Mouse (Mus musculus): ENCODE results near the gene Ncln. TPM values are rescaled to one million over a fixed set of nuclear protein-coding genes. Genes with fewer than 3 reads are reported as not detected.
A peak's percentile ranks its signal among the peaks of the same experiment; 100 is the strongest.

Ncln gene
- polyA plus RNA-seq, 1 experiment from 2014 or later = 31.9 TPM

DNA sequence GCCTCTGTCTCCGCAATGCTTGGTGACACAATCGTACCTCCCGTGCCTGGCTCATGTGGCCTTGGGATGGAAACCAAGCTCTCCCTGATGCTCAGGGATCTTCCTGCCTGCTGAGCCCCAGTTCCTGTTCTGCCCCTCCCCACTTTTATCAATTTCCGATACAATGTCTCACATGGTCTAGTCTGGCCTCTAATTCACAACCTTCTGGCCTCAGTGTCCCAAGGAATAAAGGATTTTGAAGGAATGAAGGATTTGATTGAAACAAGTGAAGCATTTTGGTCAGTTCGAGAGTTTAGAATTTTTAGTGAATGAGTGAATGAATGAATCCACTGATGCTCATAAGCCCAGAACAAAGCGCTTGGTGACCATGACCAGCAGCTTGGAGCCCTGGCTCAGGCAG, 26.9 kb upstream of the Ncln start:
- no peak overlapping the region for H3K27ac ChIP-seq (replicated peaks; ENCODE audit: low read depth, low read length)
- no peaks in the 10 kb centered on the region for H3K36me3 ChIP-seq (replicated peaks; ENCODE audit: control insufficient read depth, insufficient read depth, low read depth, low read length)
- WGBS = 76% methylated on average over 6 of the region's 6 CpGs
- H3K4me2 ChIP-seq (ENCODE audit: low read depth, low read length) = no peak overlapping the region
- no peak overlapping the region for H3K9ac ChIP-seq (replicated peaks; ENCODE audit: low read length)
- no peaks in the 10 kb centered on the region for H3K9me3 ChIP-seq (replicated peaks; ENCODE audit: control insufficient read depth, low read length)
- ATAC-seq (replicated peaks; ENCODE audit: insufficient number of reproducible peaks, low FRiP score, low TSS enrichment, low read depth) (no peak), DNase-seq (ENCODE audit: low spot score) (no peak)
- H3K27me3 ChIP-seq (ENCODE audit: control insufficient read depth, insufficient read depth, low read length) = no peaks in the 10 kb centered on the region
- H3K4me1 ChIP-seq (ENCODE audit: control insufficient read depth, insufficient read depth, low read length) = no peaks in the 10 kb centered on the region
- H3K4me3 ChIP-seq (ENCODE audit: low read depth, low read length) = no peak overlapping the region

DNA sequence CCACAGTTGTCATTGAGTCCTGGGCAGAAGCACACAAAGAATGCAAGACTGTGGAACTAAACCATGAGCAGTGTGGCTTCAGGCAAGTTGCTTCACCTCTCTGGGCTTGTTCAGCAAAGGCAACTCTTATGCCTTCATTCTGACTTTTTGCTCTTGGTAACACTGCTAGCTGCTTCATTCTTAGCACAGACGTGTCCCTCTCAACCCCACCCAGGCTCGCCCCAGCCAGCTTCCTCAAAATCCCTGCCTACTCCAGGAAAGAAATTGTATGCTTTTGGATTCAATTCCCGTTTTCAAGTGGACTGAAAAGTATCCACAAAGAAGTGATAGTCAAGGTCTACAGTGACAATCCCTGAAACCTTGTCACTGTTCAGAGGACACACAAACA, 23.8 kb upstream of the Ncln start:
- Histone ChIP-seq H3K27ac (replicated peaks; ENCODE audit: low read depth, low read length) (no peak overlapping the region), H3K36me3 (replicated peaks; ENCODE audit: control insufficient read depth, insufficient read depth, low read depth, low read length) (no peaks in the 10 kb centered on the region), H3K9ac (replicated peaks; ENCODE audit: low read length) (no peak overlapping the region), H3K9me3 (replicated peaks; ENCODE audit: control insufficient read depth, low read length) (no peaks in the 10 kb centered on the region), H3K4me2 (ENCODE audit: low read depth, low read length) (no peak overlapping the region), H3K27me3 (ENCODE audit: control insufficient read depth, insufficient read depth, low read length) (no peaks in the 10 kb centered on the region), H3K4me3 (ENCODE audit: low read depth, low read length) (no peak overlapping the region), H3K4me1 (ENCODE audit: control insufficient read depth, insufficient read depth, low read length) (no peaks in the 10 kb centered on the region)
- DNase-seq (ENCODE audit: low spot score) = no peak
- no peak for ATAC-seq (replicated peaks; ENCODE audit: insufficient number of reproducible peaks, low FRiP score, low TSS enrichment, low read depth)
- 76% methylated on average over 3 of the region's 3 CpGs for WGBS

DNA sequence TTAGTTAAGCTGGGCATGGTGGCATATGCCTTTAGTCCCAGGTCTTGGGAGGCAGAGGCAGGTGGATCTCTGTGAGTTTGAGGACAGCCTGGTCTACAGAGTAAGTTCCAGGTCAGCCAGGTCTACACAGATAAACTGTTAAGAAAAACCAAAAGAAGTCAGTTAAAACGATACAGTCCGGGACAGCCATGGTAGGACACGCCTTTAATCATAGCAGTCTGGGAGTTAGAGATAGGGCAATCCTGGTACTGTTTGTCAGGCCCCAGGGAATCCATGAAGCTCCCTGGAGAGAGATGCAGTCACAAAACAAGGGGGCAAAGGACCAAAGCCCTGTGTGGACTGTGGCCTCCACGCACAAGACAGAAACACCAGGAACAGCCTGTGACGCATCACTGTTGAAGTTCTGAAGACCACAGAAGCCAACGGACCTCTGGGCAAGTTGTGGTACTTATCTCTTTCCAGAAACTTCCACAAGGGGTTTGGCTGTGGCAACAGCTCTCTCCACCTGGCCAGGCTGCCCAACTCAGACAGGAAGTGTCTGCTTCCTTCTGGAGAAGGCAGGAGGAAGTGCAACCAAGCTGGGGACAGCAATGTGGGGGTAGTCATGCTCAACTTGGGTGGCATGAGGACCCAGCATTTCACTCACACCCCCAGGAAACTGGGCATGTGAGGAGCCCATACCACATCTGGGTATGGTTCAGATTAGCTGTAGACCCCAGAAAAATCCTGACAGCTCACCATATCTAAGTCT, 23.2 kb upstream of the Ncln start:
- no peak overlapping the region for H3K4me3 ChIP-seq (ENCODE audit: low read depth, low read length)
- no peaks in the 10 kb centered on the region for H3K36me3 ChIP-seq (replicated peaks; ENCODE audit: control insufficient read depth, insufficient read depth, low read depth, low read length)
- no peak overlapping the region for H3K4me2 ChIP-seq (ENCODE audit: low read depth, low read length)
- no peaks in the 10 kb centered on the region for H3K27me3 ChIP-seq (ENCODE audit: control insufficient read depth, insufficient read depth, low read length)
- H3K9ac ChIP-seq (replicated peaks; ENCODE audit: low read length) = no peak overlapping the region
- DNase-seq (ENCODE audit: low spot score) = no peak
- ATAC-seq (replicated peaks; ENCODE audit: insufficient number of reproducible peaks, low FRiP score, low TSS enrichment, low read depth) = no peak
- no peaks in the 10 kb centered on the region for H3K9me3 ChIP-seq (replicated peaks; ENCODE audit: control insufficient read depth, low read length)
- no peaks in the 10 kb centered on the region for H3K4me1 ChIP-seq (ENCODE audit: control insufficient read depth, insufficient read depth, low read length)
- no peak overlapping the region for H3K27ac ChIP-seq (replicated peaks; ENCODE audit: low read depth, low read length)
- 84% methylated on average over 6 of the region's 6 CpGs for WGBS

DNA sequence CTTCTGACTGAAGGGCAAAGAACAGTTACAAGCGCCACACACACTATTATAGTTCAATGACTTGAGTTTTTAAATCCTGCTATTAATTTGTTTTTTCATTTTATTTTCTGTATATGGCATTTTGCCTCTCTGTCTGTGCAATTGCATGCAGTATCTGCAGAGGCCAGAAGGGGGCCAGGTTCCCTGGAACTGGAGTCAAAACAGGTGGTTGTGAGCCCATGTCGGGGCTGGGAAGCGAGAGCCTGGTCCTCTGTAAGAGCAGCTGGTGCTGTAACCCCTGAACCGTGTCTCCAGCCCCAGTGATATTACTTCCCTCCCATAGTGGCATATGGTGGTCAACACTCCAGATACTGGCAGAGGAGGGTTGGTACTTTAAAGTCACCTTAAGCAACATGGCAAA, 22.4 kb upstream of the Ncln start:
- Histone ChIP-seq H3K9me3 (replicated peaks; ENCODE audit: control insufficient read depth, low read length) (no peaks in the 10 kb centered on the region; the same call in 1 of the 2 replicates), H3K27ac (replicated peaks; ENCODE audit: low read depth, low read length) (no peak overlapping the region), H3K36me3 (replicated peaks; ENCODE audit: control insufficient read depth, insufficient read depth, low read depth, low read length) (no peaks in the 10 kb centered on the region), H3K4me3 (ENCODE audit: low read depth, low read length) (no peak overlapping the region), H3K4me1 (ENCODE audit: control insufficient read depth, insufficient read depth, low read length) (no peaks in the 10 kb centered on the region), H3K9ac (replicated peaks; ENCODE audit: low read length) (no peak overlapping the region), H3K27me3 (ENCODE audit: control insufficient read depth, insufficient read depth, low read length) (no peaks in the 10 kb centered on the region), H3K4me2 (ENCODE audit: low read depth, low read length) (no peak overlapping the region)
- DNase-seq (ENCODE audit: low spot score) (peak; percentile 77), ATAC-seq (replicated peaks; ENCODE audit: insufficient number of reproducible peaks, low FRiP score, low TSS enrichment, low read depth) (0 out of 2 replicates have a peak, but pooled peaks have one; percentile 46)
- WGBS = 9% methylated on average over 4 of the region's 4 CpGs

DNA sequence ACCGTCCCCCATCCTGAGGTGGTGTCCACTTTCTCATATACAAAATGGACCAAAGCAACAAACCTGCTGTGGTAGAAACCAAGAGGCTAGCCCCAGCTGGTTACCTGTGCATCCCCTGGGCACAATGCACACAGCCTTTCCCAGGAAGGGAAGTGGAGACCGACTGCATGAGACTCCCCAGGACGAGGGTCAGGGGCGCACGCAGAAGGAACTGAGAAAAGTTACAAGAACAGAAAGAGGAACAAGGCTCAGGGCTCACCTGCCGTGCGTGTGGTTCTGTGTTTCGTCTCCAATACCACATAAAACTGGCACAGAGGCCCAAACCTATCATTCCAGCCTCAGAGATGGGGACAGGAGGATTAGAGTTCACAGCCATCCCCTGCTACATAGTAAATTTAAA, 21.0 kb upstream of the Ncln start:
- Histone ChIP-seq H3K27me3 (ENCODE audit: control insufficient read depth, insufficient read depth, low read length) (no peaks in the 10 kb centered on the region), H3K4me1 (ENCODE audit: control insufficient read depth, insufficient read depth, low read length) (no peaks in the 10 kb centered on the region), H3K4me2 (ENCODE audit: low read depth, low read length) (no peak overlapping the region), H3K9ac (replicated peaks; ENCODE audit: low read length) (no peak overlapping the region), H3K9me3 (replicated peaks; ENCODE audit: control insufficient read depth, low read length) (no peaks in the 10 kb centered on the region; the same call in 1 of the 2 replicates), H3K4me3 (ENCODE audit: low read depth, low read length) (no peak overlapping the region), H3K36me3 (replicated peaks; ENCODE audit: control insufficient read depth, insufficient read depth, low read depth, low read length) (no peaks in the 10 kb centered on the region), H3K27ac (replicated peaks; ENCODE audit: low read depth, low read length) (no peak overlapping the region)
- no peak for DNase-seq (ENCODE audit: low spot score)
- 80% methylated on average over 8 of the region's 8 CpGs for WGBS
- no peak for ATAC-seq (replicated peaks; ENCODE audit: insufficient number of reproducible peaks, low FRiP score, low TSS enrichment, low read depth)

DNA sequence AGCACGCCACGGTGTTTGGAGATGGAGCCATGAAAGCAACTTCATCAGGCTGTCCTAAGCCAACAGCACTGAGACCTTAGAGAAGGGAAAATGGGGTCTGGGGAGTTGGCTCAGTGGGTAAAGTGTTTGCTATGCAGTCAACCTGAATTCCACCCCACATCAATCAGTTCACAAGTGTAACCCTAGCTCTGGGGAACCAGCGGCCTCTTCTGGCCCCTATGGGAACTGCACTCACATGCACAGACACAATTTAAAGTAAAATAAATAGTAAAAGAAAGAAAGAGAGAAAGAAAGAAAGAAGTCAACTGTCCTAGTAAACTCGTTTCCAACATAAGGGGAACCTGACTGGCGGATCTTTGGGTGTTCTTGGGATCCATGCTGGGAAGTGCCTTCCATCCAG, 17.6 kb upstream of the Ncln start:
- H3K4me1 ChIP-seq (ENCODE audit: control insufficient read depth, insufficient read depth, low read length) = no peaks in the 10 kb centered on the region
- ATAC-seq (replicated peaks; ENCODE audit: insufficient number of reproducible peaks, low FRiP score, low TSS enrichment, low read depth) (no peak), DNase-seq (ENCODE audit: low spot score) (no peak)
- H3K4me3 ChIP-seq (ENCODE audit: low read depth, low read length) = no peak overlapping the region
- H3K27me3 ChIP-seq (ENCODE audit: control insufficient read depth, insufficient read depth, low read length) = no peaks in the 10 kb centered on the region
- no peak overlapping the region for H3K4me2 ChIP-seq (ENCODE audit: low read depth, low read length)
- no peaks in the 10 kb centered on the region; the same call in 1 of the 2 replicates for H3K9me3 ChIP-seq (replicated peaks; ENCODE audit: control insufficient read depth, low read length)
- H3K36me3 ChIP-seq (replicated peaks; ENCODE audit: control insufficient read depth, insufficient read depth, low read depth, low read length) = no peaks in the 10 kb centered on the region
- H3K9ac ChIP-seq (replicated peaks; ENCODE audit: low read length) = no peak overlapping the region
- H3K27ac ChIP-seq (replicated peaks; ENCODE audit: low read depth, low read length) = no peak overlapping the region
- WGBS = 84% methylated on average over 5 of the region's 5 CpGs

DNA sequence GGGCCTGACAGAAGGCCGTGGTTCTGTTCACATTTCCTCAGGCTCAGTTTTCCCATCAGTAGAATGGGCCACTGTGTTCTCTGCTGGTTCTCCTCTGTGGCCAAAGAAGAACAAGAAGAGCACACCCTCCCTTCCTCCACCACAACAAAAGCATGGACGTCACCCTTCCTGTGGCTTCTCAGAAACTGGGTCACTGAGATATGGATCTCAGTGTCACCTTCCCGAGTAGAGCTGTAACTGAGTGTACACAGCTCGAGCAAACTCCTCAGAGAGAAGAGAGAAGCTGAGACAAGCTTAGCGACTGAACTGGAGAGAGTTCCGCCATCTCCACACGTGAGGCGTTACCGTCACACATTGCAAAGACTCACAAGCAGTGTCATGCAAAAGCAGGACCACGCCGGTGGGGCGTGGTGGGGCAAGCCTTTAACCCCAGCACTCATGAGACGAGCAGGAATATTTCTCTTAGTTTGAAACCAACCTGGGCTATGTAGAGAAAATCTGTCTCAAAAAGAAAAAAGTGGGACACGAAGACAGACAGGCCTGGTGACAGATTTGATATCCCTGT, 14.1 kb upstream of the Ncln start:
- Histone ChIP-seq H3K9me3 (replicated peaks; ENCODE audit: control insufficient read depth, low read length) (no peaks in the 10 kb centered on the region; the same call in 1 of the 2 replicates), H3K27ac (replicated peaks; ENCODE audit: low read depth, low read length) (no peak overlapping the region), H3K4me2 (ENCODE audit: low read depth, low read length) (no peak overlapping the region), H3K27me3 (ENCODE audit: control insufficient read depth, insufficient read depth, low read length) (no peaks in the 10 kb centered on the region), H3K36me3 (replicated peaks; ENCODE audit: control insufficient read depth, insufficient read depth, low read depth, low read length) (no peaks in the 10 kb centered on the region), H3K9ac (replicated peaks; ENCODE audit: low read length) (no peak overlapping the region), H3K4me1 (ENCODE audit: control insufficient read depth, insufficient read depth, low read length) (no peaks in the 10 kb centered on the region), H3K4me3 (ENCODE audit: low read depth, low read length) (no peak overlapping the region)
- DNase-seq (ENCODE audit: low spot score) = no peak
- WGBS = 85% methylated on average over 14 of the region's 14 CpGs
- no peak for ATAC-seq (replicated peaks; ENCODE audit: insufficient number of reproducible peaks, low FRiP score, low TSS enrichment, low read depth)

DNA sequence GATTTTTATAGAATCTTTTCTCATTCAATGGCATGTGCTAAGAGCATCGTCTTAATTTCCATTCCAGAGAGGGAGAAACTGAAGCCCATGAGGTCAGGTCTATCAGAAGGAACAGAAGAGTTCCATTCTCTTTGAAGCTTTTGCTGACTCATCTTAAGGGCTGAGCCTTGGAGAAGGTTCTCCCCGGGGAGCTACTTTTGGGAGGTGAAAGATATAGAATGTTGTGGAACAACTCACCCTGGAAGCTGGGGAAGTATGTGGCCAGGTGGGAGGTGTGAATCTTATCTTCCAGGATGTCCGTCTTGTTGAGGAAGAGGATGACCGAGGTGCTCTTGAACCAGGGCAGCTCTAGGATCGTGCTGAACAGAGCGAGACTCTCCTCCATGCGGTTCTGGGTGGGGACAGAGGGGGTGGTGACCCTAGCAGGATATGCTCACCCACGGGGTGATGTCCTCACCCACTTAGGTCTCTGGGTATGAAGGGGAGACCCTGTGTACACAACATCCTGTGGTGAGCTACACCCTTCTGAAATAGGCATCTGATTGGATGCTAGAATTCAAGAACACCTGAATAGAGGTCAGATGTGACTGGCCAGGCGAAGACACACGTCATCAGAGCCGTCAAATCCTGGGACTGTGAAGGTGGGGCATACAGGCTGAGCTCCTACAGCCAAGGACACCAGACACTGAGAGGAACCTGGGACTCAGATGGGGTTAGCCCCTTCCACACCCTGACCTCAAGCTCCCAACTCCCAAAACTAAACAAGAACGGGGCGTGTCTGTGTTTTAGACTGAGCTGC, 11.7 kb upstream of the Ncln start:
- H3K27me3 ChIP-seq (ENCODE audit: control insufficient read depth, insufficient read depth, low read length) = no peaks in the 10 kb centered on the region
- H3K4me3 ChIP-seq (ENCODE audit: low read depth, low read length) = no peak overlapping the region
- no peak for ATAC-seq (replicated peaks; ENCODE audit: insufficient number of reproducible peaks, low FRiP score, low TSS enrichment, low read depth)
- no peaks in the 10 kb centered on the region for H3K9me3 ChIP-seq (replicated peaks; ENCODE audit: control insufficient read depth, low read length)
- H3K27ac ChIP-seq (replicated peaks; ENCODE audit: low read depth, low read length) = no peak overlapping the region
- no peaks in the 10 kb centered on the region for H3K4me1 ChIP-seq (ENCODE audit: control insufficient read depth, insufficient read depth, low read length)
- DNase-seq (ENCODE audit: low spot score) = no peak
- 76% methylated on average over 13 of the region's 13 CpGs for WGBS
- H3K36me3 ChIP-seq (replicated peaks; ENCODE audit: control insufficient read depth, insufficient read depth, low read depth, low read length) = no peaks in the 10 kb centered on the region
- no peak overlapping the region for H3K9ac ChIP-seq (replicated peaks; ENCODE audit: low read length)
- H3K4me2 ChIP-seq (ENCODE audit: low read depth, low read length) = no peak overlapping the region

All from embryonic facial prominence, embryonic 11.5 days (tissue).